Mouse (Mus musculus) lung, embryonic 14.5 days (tissue): Measurements from ENCODE around the gene Cemip2. TPM values are rescaled to one million over a fixed set of nuclear protein-coding genes. Genes with fewer than 3 reads are reported as not detected.

Experiments
- ATAC-seq: fragments of 200-750 bp; cut with Nextera tagmentation; 2 replicates; pipeline ENCODE4 v1.8.0; 2017; ENCODE audit warnings: mild to moderate bottlenecking, moderate TSS enrichment, moderate library complexity; ENCODE audit not compliant: insufficient read depth
- DNase-seq: peaks from one replicate; pipeline ENCODE4 v3.0.0-alpha.2; 2015
- H3K27ac ChIP-seq: fragments of 300-500 bp; sonication (generic); 2 replicates; pipeline ENCODE4 v1.5.1; 2014; ENCODE audit warnings: low read depth, mild to moderate bottlenecking, moderate library complexity
- H3K27me3 ChIP-seq: fragments of 300-500 bp; sonication (generic); 2 replicates; pipeline ENCODE4 v1.6.1; 2014; ENCODE audit warnings: low read length, control low read depth; ENCODE audit not compliant: insufficient read depth
- H3K36me3 ChIP-seq: fragments of 300-500 bp; sonication (generic); 2 replicates; pipeline ENCODE4 v1.6.1; 2014; ENCODE audit warnings: control low read depth; ENCODE audit not compliant: insufficient read depth
- H3K4me1 ChIP-seq: fragments of 300-500 bp; sonication (generic); 2 replicates; pipeline ENCODE4 v1.6.1; 2014; ENCODE audit warnings: antibody characterized with exemption, control low read depth; ENCODE audit not compliant: insufficient read depth
- H3K4me2 ChIP-seq: fragments of 300-500 bp; sonication (generic); 2 replicates; pipeline ENCODE4 v1.6.1; 2014; ENCODE audit warnings: mild to moderate bottlenecking
- H3K4me3 ChIP-seq: fragments of 300-500 bp; sonication (generic); 2 replicates; pipeline ENCODE4 v1.5.1; 2014; ENCODE audit warnings: low read depth, low read length
- H3K9ac ChIP-seq: fragments of 300-500 bp; sonication (generic); 2 replicates; pipeline ENCODE4 v1.6.1; 2014
- H3K9me3 ChIP-seq: fragments of 300-500 bp; sonication (generic); 2 replicates; pipeline ENCODE4 v1.6.1; 2016; ENCODE audit warnings: low read depth, low read length, control low read depth
- CTCF ChIP-seq: IDR thresholded peaks from 2 replicates; pipeline ENCODE4 v1.5.1; 2016; ENCODE audit warnings: antibody characterized with exemption, low read depth
- whole genome bisulfite sequencing: fragments of 180-500 bp; shearing (Covaris S2); extraction: QIAGEN DNeasy Blood & Tissue Kit; methylation state at CpG from one replicate; pipeline ENCODE4 v1.1.7; 2014; 5-methylcytosine and 5-hydroxymethylcytosine counted together
- polyA plus RNA-seq: library from polyadenylated mRNA; unstranded; fragments of >200 nt; fragmentation: Nextera tagmentation; extraction: Ambion mirVana; gene quantifications from 2 replicates; pipeline ENCODE4 v1.2.1, GENCODE M21; 2014

The Cemip2 gene
- polyA plus RNA-seq, 1 experiment from 2014 or later = 32.3 TPM

DNA sequence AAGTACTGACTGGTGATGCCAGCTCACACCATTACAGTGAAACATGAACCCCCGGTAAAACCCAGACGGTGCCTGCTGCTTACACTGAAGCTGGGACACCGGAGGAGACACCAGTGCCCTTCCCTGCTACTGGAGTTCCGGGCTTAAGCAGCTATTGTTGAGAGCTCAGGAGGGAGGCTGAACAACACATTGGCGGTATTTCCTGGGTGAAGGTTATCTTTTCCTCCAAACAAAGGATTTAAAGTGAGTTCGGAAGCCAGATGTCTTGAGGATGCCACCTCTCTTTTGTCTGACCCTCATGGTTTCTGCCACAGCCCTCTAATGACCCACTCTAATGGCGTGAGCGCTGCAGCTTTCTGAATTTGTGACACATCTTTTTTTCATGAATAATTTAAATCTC is 10.9 kb downstream of the Cemip2 start:
- H3K9me3 ChIP-seq = no peaks in the 10 kb centered on the region

GRCm38 (mm10) chr19:21789676-21790075 is 11.5 kb downstream of the Cemip2 start:
- 62% methylated on average over 6 of the region's 6 CpGs for WGBS

More for the DNA sequence above, 10.9 kb downstream of the Cemip2 start:
- Histone ChIP-seq H3K27me3 (no peaks in the 10 kb centered on the region), H3K4me2 (no peak overlapping the region), H3K4me1 (no peaks in the 10 kb centered on the region), H3K9ac (no peak overlapping the region), H3K4me3 (no peak overlapping the region), H3K27ac (no peak overlapping the region), H3K36me3 (peaks cover 10% of the 10 kb centered on the region)
- DNase-seq (no peak), ATAC-seq (no peak)
- no peak for TF ChIP-seq CTCF
- WGBS = 38% methylated on average over 8 of the region's 8 CpGs

DNA sequence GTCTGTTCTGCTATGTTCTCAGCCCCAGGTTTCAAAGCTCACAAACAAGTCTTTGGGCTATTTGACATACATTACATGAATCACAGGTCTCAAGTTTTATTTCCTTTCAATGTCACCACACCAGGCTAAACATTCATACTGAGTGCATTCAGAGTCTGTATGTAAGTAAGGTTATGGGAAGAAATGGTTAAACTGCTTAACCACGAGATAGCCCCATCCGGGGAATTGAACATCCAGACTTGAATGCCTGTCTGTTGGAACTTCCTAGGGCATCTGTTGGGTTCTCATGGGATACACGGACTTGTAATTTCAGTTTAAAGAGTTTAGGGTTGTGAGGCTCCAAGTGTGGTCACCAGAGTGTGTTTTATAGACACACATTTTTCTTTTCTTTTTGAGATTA is 13.2 kb downstream of the Cemip2 start:
- H3K4me2 ChIP-seq = no peak overlapping the region
- H3K4me1 ChIP-seq = no peaks in the 10 kb centered on the region
- ATAC-seq (no peak), DNase-seq (no peak)
- no peak overlapping the region for H3K27ac ChIP-seq
- H3K27me3 ChIP-seq = no peaks in the 10 kb centered on the region
- 87% methylated on average over 3 of the region's 3 CpGs for WGBS
- no peak overlapping the region for H3K9ac ChIP-seq
- no peaks in the 10 kb centered on the region for H3K9me3 ChIP-seq
- H3K4me3 ChIP-seq = no peak overlapping the region
- peaks cover 22% of the 10 kb centered on the region for H3K36me3 ChIP-seq
- no peak for TF ChIP-seq CTCF

More at GRCm38 (mm10) chr19:21789676-21790075, 11.5 kb downstream of the Cemip2 start:
- no peaks in the 10 kb centered on the region for H3K4me1 ChIP-seq
- no peak overlapping the region for H3K4me3 ChIP-seq
- TF ChIP-seq CTCF = no peak
- no peak overlapping the region for H3K9ac ChIP-seq
- no peak overlapping the region for H3K27ac ChIP-seq
- DNase-seq (no peak), ATAC-seq (no peak)
- H3K4me2 ChIP-seq = no peak overlapping the region
- peaks cover 17% of the 10 kb centered on the region for H3K36me3 ChIP-seq
- no peaks in the 10 kb centered on the region for H3K9me3 ChIP-seq
- no peaks in the 10 kb centered on the region for H3K27me3 ChIP-seq

GRCm38 (mm10) chr19:21791826-21792225 is 13.7 kb downstream of the Cemip2 start:
- H3K27ac ChIP-seq = no peak overlapping the region
- no peaks in the 10 kb centered on the region for H3K4me1 ChIP-seq
- no peak for TF ChIP-seq CTCF
- no peaks in the 10 kb centered on the region for H3K9me3 ChIP-seq
- DNase-seq (no peak), ATAC-seq (no peak)
- H3K27me3 ChIP-seq = no peaks in the 10 kb centered on the region
- no peak overlapping the region for H3K4me3 ChIP-seq
- no peak overlapping the region for H3K9ac ChIP-seq
- peaks cover 22% of the 10 kb centered on the region for H3K36me3 ChIP-seq
- 92% methylated on average over 4 of the region's 4 CpGs for WGBS
- no peak overlapping the region for H3K4me2 ChIP-seq

DNA sequence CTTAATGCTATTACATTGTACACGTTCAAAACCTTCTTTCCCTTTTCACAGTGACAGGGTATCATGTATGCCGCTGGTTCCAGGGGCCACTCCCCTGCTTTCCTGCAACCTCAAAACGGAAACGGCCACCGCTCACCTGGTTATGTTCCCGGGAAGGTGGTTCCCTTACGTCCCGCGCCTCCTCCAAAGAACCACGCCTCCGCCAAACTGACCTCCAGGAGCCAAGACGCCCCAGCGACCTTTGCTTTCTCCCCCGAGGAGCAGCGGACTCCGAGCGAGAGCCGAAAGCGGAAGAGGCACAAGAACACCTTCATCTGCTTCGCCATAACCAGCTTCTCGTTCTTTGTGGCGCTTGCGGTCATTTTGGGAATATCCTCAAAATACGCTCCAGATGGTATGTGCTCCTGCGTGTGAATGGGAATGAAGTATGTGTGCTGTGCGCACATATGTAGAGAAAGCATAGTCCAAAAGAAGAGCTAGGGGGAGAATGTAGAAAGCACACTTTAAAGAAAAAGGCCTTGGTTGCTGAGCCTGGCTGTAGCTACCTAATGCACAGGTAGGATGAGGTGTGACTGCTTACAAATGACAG is 14.5 kb downstream of the Cemip2 start:
- peaks cover 28% of the 10 kb centered on the region for H3K36me3 ChIP-seq
- no peak overlapping the region for H3K4me2 ChIP-seq
- ATAC-seq (no peak), DNase-seq (no peak)
- TF ChIP-seq CTCF = no peak
- H3K4me1 ChIP-seq = no peaks in the 10 kb centered on the region
- 93% methylated on average over 26 of the region's 26 CpGs for WGBS
- H3K9ac ChIP-seq = no peak overlapping the region
- H3K27ac ChIP-seq = no peak overlapping the region
- H3K4me3 ChIP-seq = no peak overlapping the region
- no peaks in the 10 kb centered on the region for H3K9me3 ChIP-seq
- H3K27me3 ChIP-seq = no peaks in the 10 kb centered on the region

DNA sequence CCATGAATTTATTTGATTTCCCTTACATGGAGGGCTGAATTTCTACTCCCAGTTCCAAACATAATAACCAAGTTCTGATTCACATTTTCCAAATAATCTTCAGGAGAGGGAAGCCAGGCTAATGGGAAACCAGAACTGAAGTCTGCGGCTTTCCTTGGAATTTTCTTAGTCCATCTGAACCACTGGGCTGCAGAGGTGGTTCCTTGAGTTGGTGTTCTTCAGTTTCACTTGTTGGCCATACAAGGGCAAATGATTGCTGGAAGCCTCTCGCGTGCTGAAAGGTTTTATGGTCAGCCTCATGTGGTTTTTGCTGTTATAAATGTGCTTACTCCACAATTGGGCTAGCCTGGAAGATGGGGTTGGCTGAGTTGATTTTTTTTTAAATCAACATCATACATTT is 16.4 kb downstream of the Cemip2 start:
- Histone ChIP-seq H3K4me1 (no peaks in the 10 kb centered on the region), H3K27me3 (no peaks in the 10 kb centered on the region), H3K27ac (no peak overlapping the region), H3K9me3 (no peaks in the 10 kb centered on the region), H3K4me3 (no peak overlapping the region), H3K4me2 (no peak overlapping the region), H3K36me3 (peaks cover 41% of the 10 kb centered on the region), H3K9ac (no peak overlapping the region)
- no peak for ATAC-seq
- no peak for DNase-seq
- WGBS = 97% methylated on average over 3 of the region's 3 CpGs
- TF ChIP-seq CTCF = no peak

GRCm38 (mm10) chr19:21796333-21796732 is 18.2 kb downstream of the Cemip2 start:
- no peak for TF ChIP-seq CTCF
- WGBS = 76% methylated on average over 5 of the region's 5 CpGs
- DNase-seq (no peak), ATAC-seq (no peak)
- Histone ChIP-seq H3K4me2 (no peak overlapping the region), H3K27ac (no peak overlapping the region), H3K9me3 (no peaks in the 10 kb centered on the region), H3K9ac (no peak overlapping the region), H3K4me1 (no peaks in the 10 kb centered on the region), H3K36me3 (peaks cover 47% of the 10 kb centered on the region), H3K27me3 (no peaks in the 10 kb centered on the region), H3K4me3 (no peak overlapping the region)

- H3K36me3 ChIP-seq = peaks cover 59% of the 10 kb centered on the region
- WGBS = 71% methylated on average over 3 of the region's 3 CpGs
- ATAC-seq = no peak
Measured at GRCm38 (mm10) chr19:21798700-21799099, 20.6 kb downstream of the Cemip2 start.

More at GRCm38 (mm10) chr19:21798700-21799099, 20.6 kb downstream of the Cemip2 start:
- H3K27ac ChIP-seq = no peak overlapping the region
- no peak overlapping the region for H3K4me2 ChIP-seq
- H3K27me3 ChIP-seq = no peaks in the 10 kb centered on the region
- H3K4me1 ChIP-seq = no peaks in the 10 kb centered on the region
- TF ChIP-seq CTCF = no peak
- DNase-seq = no peak
- H3K9me3 ChIP-seq = no peaks in the 10 kb centered on the region
- no peak overlapping the region for H3K9ac ChIP-seq
- no peak overlapping the region for H3K4me3 ChIP-seq
